Mouse (Mus musculus) frontal cortex, postnatal 25 days (tissue): Measurements from ENCODE around the gene Rps19bp1.

Source experiments
- DNase-seq, 2 experiments: peaks; one replicate each; pipeline ENCODE4 v3.0.0; 2022; ENCODE audit warnings: low spot score in 2 of 2

The Rps19bp1 gene

GRCm38 (mm10) chr15:80263610-80264575 lies at the start of gene Rps19bp1:
TSS of gene Rps19bp1 (minus strand) at chr15:80264315.
- DNase-seq = peak; percentile 78 to 79

- DNase-seq = no peak
These were observed 42.0 kb upstream of the Rps19bp1 start for GRCm38 (mm10) chr15:80306146-80306545.

- no peak for DNase-seq
These were observed 40.1 kb upstream of the Rps19bp1 start for GRCm38 (mm10) chr15:80304188-80304587.

GRCm38 (mm10) chr15:80303779-80304178 lies 39.7 kb upstream of the Rps19bp1 start:
- DNase-seq = no peak

- no peak for DNase-seq
These were observed 33.0 kb upstream of the Rps19bp1 start for GRCm38 (mm10) chr15:80297146-80297545.

GRCm38 (mm10) chr15:80289436-80289835 lies 25.3 kb upstream of the Rps19bp1 start:
- DNase-seq = peak; percentile 68 to 71

GRCm38 (mm10) chr15:80288036-80288435 lies 23.9 kb upstream of the Rps19bp1 start:
- no peak for DNase-seq

GRCm38 (mm10) chr15:80286851-80287415 lies 22.8 kb upstream of the Rps19bp1 start, which contains the start of gene Cacna1i:
TSS of gene Cacna1i (plus strand) at chr15:80287238.
- peak in 1 of 2 experiments; percentile 39 for DNase-seq

GRCm38 (mm10) chr15:80280646-80281045 lies 16.5 kb upstream of the Rps19bp1 start:
- no peak for DNase-seq

- no peak for DNase-seq
These were observed 14.9 kb upstream of the Rps19bp1 start for GRCm38 (mm10) chr15:80279053-80279452.

GRCm38 (mm10) chr15:80278121-80278759 lies 14.1 kb upstream of the Rps19bp1 start:
- no peak for DNase-seq

- DNase-seq = no peak
These were observed 13.5 kb upstream of the Rps19bp1 start for GRCm38 (mm10) chr15:80277625-80278024.

- DNase-seq = no peak
These were observed 13.0 kb upstream of the Rps19bp1 start for GRCm38 (mm10) chr15:80277107-80277506.

GRCm38 (mm10) chr15:80271858-80272396 lies 7.8 kb upstream of the Rps19bp1 start:
- no peak for DNase-seq

GRCm38 (mm10) chr15:80266281-80266680 lies 2.2 kb upstream of the Rps19bp1 start:
- DNase-seq = peak; percentile 73 to 78

- no peak for DNase-seq
These were observed 3.0 kb downstream of the Rps19bp1 start for GRCm38 (mm10) chr15:80261100-80261499.

- peak; percentile 80 for DNase-seq
These were observed 3.4 kb downstream of the Rps19bp1 start for GRCm38 (mm10) chr15:80260677-80261076.

GRCm38 (mm10) chr15:80259406-80260045 lies 4.6 kb downstream of the Rps19bp1 start:
- DNase-seq = no peak

GRCm38 (mm10) chr15:80258240-80259170 lies 5.6 kb downstream of the Rps19bp1 start:
- no peak for DNase-seq

GRCm38 (mm10) chr15:80257602-80258239 lies 6.4 kb downstream of the Rps19bp1 start:
- no peak for DNase-seq
